Mouse (Mus musculus) CH12F3 (cell line): ENCODE measurements around the gene Unc13d.
"Not testable (repeated sequence)": the region's sequence is repeated elsewhere in the genome, so short reads cannot be mapped to it uniquely, and the experiment has no call there.

ENCODE experiments used
- in situ Hi-C: fragments of 300-500 bp; cut with MboI; formaldehyde crosslinking; loops from 2 replicates; pipeline ENCODE4 v1.14.3; 2020; ENCODE audit warnings: low sequenced_read_pairs

Gene Unc13d

DNA sequence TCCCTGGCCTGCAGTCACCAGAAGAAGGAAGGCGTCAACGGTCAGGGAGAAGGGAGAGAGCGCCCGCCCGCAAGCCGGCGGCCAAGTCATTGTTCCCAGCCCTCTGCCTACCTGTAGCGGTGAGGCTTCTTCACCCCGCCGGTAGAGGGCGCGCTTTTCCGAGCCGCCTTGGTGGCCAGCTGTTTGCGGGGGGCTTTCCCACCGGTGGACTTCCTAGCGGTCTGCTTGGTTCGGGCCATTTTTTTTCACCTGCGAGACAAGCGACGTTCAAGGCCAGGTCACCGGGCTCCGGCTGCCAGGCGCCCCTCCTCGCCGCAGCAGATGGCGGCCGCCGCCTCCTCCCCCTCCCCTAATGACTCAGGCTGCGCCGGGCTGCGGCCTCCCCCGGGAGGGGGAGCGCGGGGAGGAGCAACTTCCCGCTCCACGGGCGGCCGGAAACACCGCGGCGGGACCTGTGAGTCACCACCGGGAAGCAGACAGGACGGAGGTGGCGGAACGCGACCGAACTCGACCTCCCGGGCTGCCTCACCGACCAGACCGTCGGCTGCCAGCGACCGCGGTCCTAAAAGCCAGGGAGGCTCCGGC lies 53.9 kb downstream of the Unc13d start:
- in situ Hi-C loops, result no loop called here

DNA sequence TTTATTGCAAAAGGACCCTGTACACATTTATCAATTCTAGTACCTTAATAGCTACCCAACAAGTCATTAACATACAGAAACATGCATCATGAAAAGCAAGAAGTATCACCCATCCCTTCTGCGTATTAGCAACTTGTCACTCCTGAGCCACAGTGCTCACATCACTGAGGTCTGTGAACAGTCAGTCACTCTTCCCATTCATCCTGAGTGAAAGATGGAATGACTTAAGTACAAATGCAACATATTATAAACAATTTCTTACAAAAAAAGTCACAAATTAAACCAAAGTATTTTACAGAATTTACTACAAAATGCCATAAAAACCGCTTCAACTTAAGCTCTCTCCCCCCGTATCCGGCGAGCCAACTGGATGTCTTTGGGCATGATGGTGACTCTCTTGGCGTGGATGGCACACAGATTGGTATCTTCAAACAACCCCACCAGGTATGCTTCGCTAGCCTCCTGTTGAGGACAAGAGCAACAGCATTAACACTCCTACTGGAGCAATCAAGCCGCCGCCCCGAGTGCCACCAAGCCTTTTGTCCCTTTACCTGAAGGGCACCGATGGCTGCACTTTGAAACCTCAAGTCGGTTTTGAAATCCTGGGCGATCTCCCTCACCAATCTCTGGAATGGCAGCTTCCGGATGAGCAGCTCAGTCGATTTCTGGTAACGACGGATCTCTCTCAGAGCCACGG lies 54.5 kb downstream of the Unc13d start:
- in situ Hi-C loops, result not testable (repeated sequence)

DNA sequence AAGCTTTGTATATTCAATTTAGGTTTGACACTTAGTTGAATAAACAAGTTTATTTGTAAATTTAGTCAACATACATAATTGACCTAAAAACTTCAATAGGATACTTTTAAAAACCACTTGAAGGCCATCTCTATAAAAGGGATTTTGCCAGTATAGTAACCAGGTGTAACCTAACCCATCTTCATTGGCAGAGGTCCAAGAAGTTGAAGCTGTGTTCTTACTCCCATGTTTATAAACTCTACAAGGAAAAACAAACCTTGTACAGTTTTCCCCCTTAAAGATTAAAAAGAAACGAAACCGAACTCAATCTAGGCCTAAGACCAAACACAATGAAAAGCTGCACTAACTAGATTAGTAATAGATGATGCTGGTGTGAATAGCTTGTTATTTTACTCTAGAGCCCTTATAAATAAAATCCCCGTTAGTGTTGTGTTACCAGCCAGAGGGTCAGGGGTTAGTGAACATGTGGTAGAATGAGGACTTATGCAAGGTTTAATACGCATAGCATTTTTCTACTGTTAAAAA lies 55.4 kb downstream of the Unc13d start:
- in situ Hi-C loops, result no loop called here

DNA sequence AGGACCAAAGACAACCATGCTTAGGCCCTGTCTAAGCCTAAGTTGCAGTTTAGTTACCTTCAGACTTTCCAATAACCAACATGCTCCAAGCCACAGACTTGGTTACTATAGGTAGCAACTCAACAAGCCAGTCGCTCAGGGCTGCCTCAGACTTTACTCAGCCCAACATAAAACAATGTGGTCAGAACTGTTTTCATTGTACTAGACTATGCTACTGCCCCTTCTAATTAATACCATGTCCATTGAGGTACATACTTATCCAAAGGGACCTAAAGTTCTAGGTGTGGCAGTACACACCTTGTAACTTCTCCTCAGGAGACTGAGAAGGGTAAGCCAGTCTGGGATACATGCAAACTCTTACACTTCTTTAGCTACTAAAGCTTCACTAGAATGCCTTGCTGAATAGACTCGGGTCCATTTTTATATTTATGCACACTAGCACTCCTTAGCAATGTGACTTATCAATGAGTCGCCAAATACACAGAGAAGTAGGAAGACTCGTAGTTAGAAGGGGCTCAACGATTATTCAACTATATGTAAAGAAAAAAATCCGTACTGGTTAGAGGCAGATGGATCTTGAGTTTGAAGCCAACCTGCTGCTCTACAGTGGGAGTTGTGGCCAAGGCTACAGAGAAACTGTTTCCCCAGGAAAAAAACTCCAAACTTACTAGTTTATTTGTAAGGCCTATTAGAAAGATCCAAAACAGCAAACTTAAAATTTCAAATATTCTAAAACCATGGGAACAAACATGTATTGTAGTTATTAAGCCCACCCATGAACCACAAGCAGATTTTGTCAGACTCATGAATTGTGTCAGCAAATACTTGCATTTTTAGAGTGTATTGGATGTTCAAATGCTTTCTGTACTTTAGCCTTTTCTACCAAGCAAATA lies 56.2 kb downstream of the Unc13d start:
- in situ Hi-C loops, result no loop called here

DNA sequence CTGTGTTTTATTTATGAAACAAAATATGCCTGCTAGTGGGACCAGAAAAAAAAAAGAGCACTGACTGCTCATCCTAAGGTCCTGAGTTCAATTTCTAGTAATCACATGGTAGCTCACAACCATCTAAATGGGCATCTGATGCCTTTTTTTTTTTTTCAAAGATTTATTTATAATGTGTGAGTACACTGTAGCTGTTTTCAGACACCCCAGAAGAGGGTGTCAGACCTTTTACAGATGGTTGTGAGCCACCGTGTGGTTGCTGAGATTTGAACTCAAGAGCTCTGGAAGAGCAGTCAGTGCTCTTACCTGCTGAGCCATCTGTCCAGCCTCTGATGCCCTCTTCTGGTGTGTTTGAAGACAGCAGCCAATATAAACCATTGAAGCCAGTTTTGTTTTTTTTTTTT lies 57.2 kb downstream of the Unc13d start:
- in situ Hi-C loops, result no loop called here

DNA sequence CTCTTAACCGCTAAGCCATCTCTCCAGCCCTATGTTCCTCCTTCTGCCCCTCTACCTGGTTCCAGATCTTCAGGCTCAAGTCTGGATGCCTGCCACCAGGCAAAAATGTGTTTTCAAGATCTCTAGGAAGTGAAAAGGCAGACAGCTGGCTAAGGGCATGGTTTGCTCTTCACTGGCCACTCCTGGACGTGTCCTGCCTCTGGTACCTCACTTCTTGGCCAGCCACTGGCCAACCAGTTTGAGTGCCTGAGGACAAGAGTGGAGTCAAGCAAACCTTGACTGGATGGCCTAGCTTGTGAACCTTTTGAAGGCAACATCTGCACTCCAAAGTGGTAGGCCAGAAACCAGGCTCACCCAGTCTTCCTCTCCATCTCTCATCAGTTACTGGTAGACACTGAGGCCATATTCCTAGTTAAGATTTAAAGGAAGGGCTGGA lies 57.8 kb downstream of the Unc13d start:
- in situ Hi-C loops, result no loop called here

DNA sequence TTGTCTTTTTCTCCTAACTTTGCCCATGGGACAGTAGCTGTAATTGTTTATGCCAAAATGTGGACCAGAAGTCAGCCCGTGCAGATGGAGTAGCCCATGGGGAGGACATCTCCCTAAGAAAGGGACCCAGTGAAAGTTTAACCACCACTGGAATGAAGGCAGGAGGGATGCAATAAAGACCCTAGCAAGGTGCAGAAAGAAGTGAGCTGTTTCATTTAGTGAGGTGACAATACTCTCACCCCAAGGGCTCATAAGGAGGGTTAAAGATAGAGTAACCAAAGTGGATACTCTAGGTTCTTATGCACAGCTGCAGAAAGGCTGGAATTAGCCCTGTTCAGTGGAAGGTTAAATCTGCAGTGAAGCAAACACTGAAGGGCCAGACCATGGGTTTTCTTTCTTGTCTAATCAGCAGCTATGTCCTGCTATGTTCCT lies 58.4 kb downstream of the Unc13d start:
- in situ Hi-C loops, result no loop called here

DNA sequence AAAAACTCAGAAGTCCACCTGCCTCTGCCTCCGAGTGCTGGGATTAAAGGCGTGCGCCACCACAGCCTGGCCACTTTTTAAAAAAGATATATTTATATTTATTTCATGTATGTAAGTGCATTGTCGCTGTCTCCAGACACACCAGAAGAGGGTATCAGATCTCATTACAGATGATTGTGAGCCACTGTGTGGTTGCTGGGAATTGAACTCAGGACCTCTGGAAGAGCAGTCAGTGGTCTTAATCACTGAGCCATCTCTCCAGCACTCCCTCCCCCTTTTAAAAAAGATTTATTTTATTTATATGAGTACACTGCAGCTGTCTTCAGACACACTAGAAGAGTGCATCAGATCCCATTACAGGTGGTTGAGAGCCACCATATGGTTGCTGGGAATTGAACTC lies 58.9 kb downstream of the Unc13d start:
- in situ Hi-C loops, result not testable (repeated sequence)

DNA sequence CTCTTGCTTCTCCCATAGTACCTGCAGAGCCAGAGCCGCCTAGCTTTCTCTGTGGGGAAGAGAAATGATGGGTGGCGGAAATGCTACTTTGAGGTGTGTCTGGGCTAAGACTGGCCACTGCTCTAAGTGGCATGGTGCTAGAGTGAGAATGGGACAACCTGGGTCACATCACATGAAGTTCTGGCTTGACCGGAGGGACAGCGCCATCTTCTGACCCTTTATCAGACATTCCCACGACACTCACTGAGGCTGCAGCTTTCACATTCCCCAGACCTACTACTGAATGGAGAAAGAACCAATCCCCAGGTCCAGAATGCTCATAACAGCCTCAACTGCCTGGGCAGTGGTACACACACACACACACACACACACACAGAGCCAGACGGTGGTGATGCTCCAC lies 59.7 kb downstream of the Unc13d start:
- in situ Hi-C loops, result no loop called here

DNA sequence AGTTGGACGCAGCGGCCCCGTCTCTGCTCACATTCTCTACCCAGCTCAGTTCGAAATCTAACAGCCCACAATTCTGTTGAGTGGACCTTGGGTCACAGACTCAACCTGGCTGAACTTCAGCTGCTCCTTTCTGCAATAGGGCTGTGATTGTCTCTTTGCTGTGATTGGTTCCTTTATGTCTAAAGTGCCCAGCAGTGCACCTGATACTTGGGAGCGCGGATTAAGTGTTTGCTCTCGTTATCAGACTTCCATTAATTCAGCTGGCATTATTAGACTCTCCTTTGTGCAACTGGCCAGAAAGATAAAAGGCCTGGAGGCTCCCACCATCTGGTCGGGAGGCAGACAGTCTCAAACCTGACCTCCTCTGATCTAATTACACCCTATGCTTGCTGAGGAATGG lies 62.9 kb downstream of the Unc13d start:
- in situ Hi-C loops, result no loop called here

DNA sequence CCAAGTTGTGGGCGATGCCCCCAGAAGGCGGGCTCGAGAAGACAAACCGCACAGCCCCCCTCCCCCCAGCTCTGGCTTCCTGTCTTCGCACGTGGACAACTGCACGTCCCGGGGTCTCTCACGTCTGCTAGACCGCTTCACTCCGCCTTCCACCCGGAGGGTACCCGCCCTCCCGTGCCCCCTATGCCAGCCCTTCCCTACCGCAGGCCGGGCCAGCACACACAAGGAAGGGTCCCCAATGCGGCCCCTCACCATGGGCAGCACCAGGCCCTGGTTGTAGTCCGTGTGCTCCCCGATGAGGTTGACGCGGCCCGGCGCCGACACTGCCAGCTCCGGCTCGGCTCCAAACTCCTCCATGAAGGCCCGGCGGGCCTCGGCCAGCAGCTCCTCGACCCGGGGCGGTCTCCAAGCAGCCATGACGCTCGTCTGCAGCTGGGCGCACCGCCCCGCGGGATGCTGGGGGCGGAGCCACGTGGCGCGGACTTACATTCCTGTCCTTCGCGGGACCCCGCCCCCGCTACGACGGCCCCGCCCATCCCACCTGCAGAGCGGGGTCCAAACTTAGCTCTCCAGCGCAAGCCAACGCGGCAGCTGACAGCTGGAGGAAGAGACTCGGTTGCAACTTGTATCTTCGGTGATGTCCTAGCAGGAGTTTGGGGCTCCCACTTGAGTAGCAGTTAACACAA lies 65.4 kb downstream of the Unc13d start, which contains the start of gene Galk1:
TSS of gene Galk1 (minus strand) at position 458 of the 686 bp plus-strand sequence.
- in situ Hi-C loops, result no loop called here
